Mouse (Mus musculus): ENCODE results near the gene Esrrg. TPM values are rescaled to one million over a fixed set of nuclear protein-coding genes. Genes with fewer than 3 reads are reported as not detected.

The Esrrg gene
- total and polyA plus RNA-seq, 2 experiments: 1.1 to 4.2 TPM

- DNase-seq (ENCODE audit: extremely low read depth, low read depth, low spot score): no peak
- Histone ChIP-seq H3K27me3 (ENCODE audit: control insufficient read depth, insufficient read depth, low read length) (no peaks in the 10 kb centered on the region), H3K27ac (replicated peaks; ENCODE audit: insufficient read depth, low read depth, low read length) (no peak overlapping the region), H3K79me2 (ENCODE audit: control insufficient read depth, insufficient read depth, low read length) (no peaks in the 10 kb centered on the region), H3K9ac (ENCODE audit: low read depth, low read length) (no peak overlapping the region), H3K4me1 (ENCODE audit: control insufficient read depth, insufficient read depth, low read length) (peaks cover 19% of the 10 kb centered on the region; the same call in 1 of the 2 replicates), H3K36me3 (ENCODE audit: control insufficient read depth, insufficient read depth, low read length) (no peaks in the 10 kb centered on the region), H3K4me3 (ENCODE audit: insufficient read depth, low read depth, low read length) (no peak overlapping the region)
- TF ChIP-seq CTCF (IDR thresholded peaks at IDR 0.05; ENCODE audit: low read depth, low read length) (no peak), POLR2A (IDR thresholded peaks at IDR 0.05; ENCODE audit: extremely low read depth, insufficient read depth, low read length) (no peak)
- WGBS: 80% methylated on average over 5 of the region's 5 CpGs
Measured at GRCm38 (mm10) chr1:187765577-187765976, 157.0 kb downstream of the Esrrg start.

- Histone ChIP-seq H3K4me3 (ENCODE audit: insufficient read depth, low read depth, low read length) (no peak overlapping the region), H3K36me3 (ENCODE audit: control insufficient read depth, insufficient read depth, low read length) (no peaks in the 10 kb centered on the region), H3K9ac (ENCODE audit: low read depth, low read length) (no peak overlapping the region), H3K4me1 (ENCODE audit: control insufficient read depth, insufficient read depth, low read length) (peaks cover 17% of the 10 kb centered on the region; the same call in 1 of the 2 replicates), H3K27ac (replicated peaks; ENCODE audit: insufficient read depth, low read depth, low read length) (no peak overlapping the region), H3K27me3 (ENCODE audit: control insufficient read depth, insufficient read depth, low read length) (no peaks in the 10 kb centered on the region), H3K79me2 (ENCODE audit: control insufficient read depth, insufficient read depth, low read length) (no peaks in the 10 kb centered on the region)
- DNase-seq (ENCODE audit: extremely low read depth, low read depth, low spot score): peak; percentile 71
- TF ChIP-seq POLR2A (IDR thresholded peaks at IDR 0.05; ENCODE audit: extremely low read depth, insufficient read depth, low read length): no peak
- 15% methylated on average over 2 of the region's 2 CpGs for WGBS
Measured at GRCm38 (mm10) chr1:187767355-187767754, 158.8 kb downstream of the Esrrg start.

- H3K36me3 ChIP-seq (ENCODE audit: control insufficient read depth, insufficient read depth, low read length): no peaks in the 10 kb centered on the region
- peak; percentile 24 for DNase-seq (ENCODE audit: extremely low read depth, low read depth, low spot score)
- WGBS: 89% methylated on average over 3 of the region's 3 CpGs
- H3K4me1 ChIP-seq (ENCODE audit: control insufficient read depth, insufficient read depth, low read length): peaks cover 2% of the 10 kb centered on the region; the same call in 1 of the 2 replicates
- H3K79me2 ChIP-seq (ENCODE audit: control insufficient read depth, insufficient read depth, low read length): no peaks in the 10 kb centered on the region
- no peak overlapping the region for H3K27ac ChIP-seq (replicated peaks; ENCODE audit: insufficient read depth, low read depth, low read length)
- no peak for TF ChIP-seq POLR2A (IDR thresholded peaks at IDR 0.05; ENCODE audit: extremely low read depth, insufficient read depth, low read length)
- TF ChIP-seq CTCF (IDR thresholded peaks at IDR 0.05; ENCODE audit: low read depth, low read length): no peak
- no peak overlapping the region for H3K4me3 ChIP-seq (ENCODE audit: insufficient read depth, low read depth, low read length)
- no peaks in the 10 kb centered on the region for H3K27me3 ChIP-seq (ENCODE audit: control insufficient read depth, insufficient read depth, low read length)
- no peak overlapping the region for H3K9ac ChIP-seq (ENCODE audit: low read depth, low read length)
Measured at GRCm38 (mm10) chr1:187770234-187770633, 161.6 kb downstream of the Esrrg start.

GRCm38 (mm10) chr1:187771067-187771466, 162.5 kb downstream of the Esrrg start:
- 71% methylated on average over 4 of the region's 4 CpGs for WGBS
- Histone ChIP-seq H3K27ac (replicated peaks; ENCODE audit: insufficient read depth, low read depth, low read length) (no peak overlapping the region), H3K27me3 (ENCODE audit: control insufficient read depth, insufficient read depth, low read length) (no peaks in the 10 kb centered on the region), H3K4me3 (ENCODE audit: insufficient read depth, low read depth, low read length) (no peak overlapping the region), H3K36me3 (ENCODE audit: control insufficient read depth, insufficient read depth, low read length) (no peaks in the 10 kb centered on the region), H3K9ac (ENCODE audit: low read depth, low read length) (no peak overlapping the region), H3K79me2 (ENCODE audit: control insufficient read depth, insufficient read depth, low read length) (no peaks in the 10 kb centered on the region), H3K4me1 (ENCODE audit: control insufficient read depth, insufficient read depth, low read length) (no peaks in the 10 kb centered on the region)
- no peak for TF ChIP-seq CTCF (IDR thresholded peaks at IDR 0.05; ENCODE audit: low read depth, low read length)
- DNase-seq (ENCODE audit: extremely low read depth, low read depth, low spot score): peak; percentile 38

GRCm38 (mm10) chr1:187779589-187780178, 171.1 kb downstream of the Esrrg start:
- TF ChIP-seq POLR2A (IDR thresholded peaks at IDR 0.05; ENCODE audit: extremely low read depth, insufficient read depth, low read length) (no peak), CTCF (IDR thresholded peaks at IDR 0.05; ENCODE audit: low read depth, low read length) (no peak)
- no peaks in the 10 kb centered on the region for H3K36me3 ChIP-seq (ENCODE audit: control insufficient read depth, insufficient read depth, low read length)
- H3K4me3 ChIP-seq (ENCODE audit: insufficient read depth, low read depth, low read length): no peak overlapping the region
- H3K27me3 ChIP-seq (ENCODE audit: control insufficient read depth, insufficient read depth, low read length): no peaks in the 10 kb centered on the region
- H3K79me2 ChIP-seq (ENCODE audit: control insufficient read depth, insufficient read depth, low read length): no peaks in the 10 kb centered on the region
- WGBS: 93% methylated on average over 10 of the region's 10 CpGs
- no peaks in the 10 kb centered on the region for H3K4me1 ChIP-seq (ENCODE audit: control insufficient read depth, insufficient read depth, low read length)
- DNase-seq (ENCODE audit: extremely low read depth, low read depth, low spot score): no peak
- H3K9ac ChIP-seq (ENCODE audit: low read depth, low read length): no peak overlapping the region
- no peak overlapping the region for H3K27ac ChIP-seq (replicated peaks; ENCODE audit: insufficient read depth, low read depth, low read length)

DNA sequence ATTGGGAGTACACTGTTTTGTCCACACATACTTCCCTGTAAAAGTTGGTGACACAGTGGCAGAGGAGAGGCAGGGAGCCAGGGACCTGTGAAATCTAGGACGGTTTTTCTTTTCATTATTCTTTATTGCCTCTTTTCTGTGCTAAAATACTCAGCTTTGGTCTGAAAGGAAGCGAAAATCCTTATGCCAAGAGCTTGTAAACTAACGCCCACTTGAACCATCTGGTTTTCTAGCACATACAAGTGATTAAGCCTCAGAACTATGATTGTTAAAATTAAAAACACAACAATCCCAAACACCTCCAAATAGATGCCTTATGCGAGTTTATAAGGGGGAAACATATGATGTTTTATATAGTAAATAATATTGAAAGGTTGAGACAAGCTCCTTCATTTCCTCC, 176.6 kb downstream of the Esrrg start:
- no peak for TF ChIP-seq CTCF (IDR thresholded peaks at IDR 0.05; ENCODE audit: low read depth, low read length)
- no peak for TF ChIP-seq POLR2A (IDR thresholded peaks at IDR 0.05; ENCODE audit: extremely low read depth, insufficient read depth, low read length)
- Histone ChIP-seq H3K4me3 (ENCODE audit: insufficient read depth, low read depth, low read length) (no peak overlapping the region), H3K27ac (replicated peaks; ENCODE audit: insufficient read depth, low read depth, low read length) (no peak overlapping the region), H3K36me3 (ENCODE audit: control insufficient read depth, insufficient read depth, low read length) (no peaks in the 10 kb centered on the region), H3K27me3 (ENCODE audit: control insufficient read depth, insufficient read depth, low read length) (no peaks in the 10 kb centered on the region), H3K4me1 (ENCODE audit: control insufficient read depth, insufficient read depth, low read length) (no peaks in the 10 kb centered on the region), H3K9ac (ENCODE audit: low read depth, low read length) (no peak overlapping the region), H3K79me2 (ENCODE audit: control insufficient read depth, insufficient read depth, low read length) (no peaks in the 10 kb centered on the region)
- 84% methylated on average over 4 of the region's 4 CpGs for WGBS
- no peak for DNase-seq (ENCODE audit: extremely low read depth, low read depth, low spot score)

All from liver, adult 2 months (tissue).